Mouse (Mus musculus) ES-Bruce4 (cell line): ENCODE data around the gene Gab3.

Source experiments
- CTCF ChIP-seq: IDR thresholded peaks from one replicate; pipeline ENCODE4 v1.8.1; 2011; ENCODE audit warnings: low read depth, low read length
- POLR2A ChIP-seq: IDR thresholded peaks from one replicate; pipeline ENCODE4 v1.8.1; 2011; ENCODE audit warnings: low read length; ENCODE audit not compliant: insufficient read depth

DNA sequence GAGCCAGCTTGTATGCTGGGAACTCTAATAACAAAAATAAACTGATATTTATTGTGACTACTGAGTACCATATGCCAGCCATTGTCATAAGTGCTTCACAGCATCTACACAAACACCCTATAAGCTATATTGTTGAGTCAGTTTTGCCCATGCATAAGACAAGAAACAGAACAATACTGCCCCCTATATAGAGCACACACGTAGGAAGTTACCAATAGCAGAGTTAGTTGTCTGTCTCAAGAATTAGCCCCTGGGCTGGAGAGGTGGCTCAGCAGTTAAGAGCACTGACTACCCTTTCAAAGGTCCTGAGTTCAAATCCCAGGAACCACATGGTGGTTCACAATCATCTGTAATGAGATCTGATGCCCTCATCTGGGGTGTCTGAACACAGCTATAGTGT lies 396 bp upstream of the Gab3 start:
- TF ChIP-seq CTCF: no peak
- no peak for TF ChIP-seq POLR2A
